Mouse (Mus musculus) liver, embryonic 15.5 days (tissue): ENCODE measurements around the gene Capn7. TPM values are rescaled to one million over a fixed set of nuclear protein-coding genes. Genes with fewer than 3 reads are reported as not detected.
A peak's percentile ranks its signal among the peaks of the same experiment; 100 is the strongest.

Experiments
- ATAC-seq: fragments of 200-750 bp; cut with Nextera tagmentation; 2 replicates; pipeline ENCODE4 v1.8.0; 2017; ENCODE audit warnings: moderate number of reproducible peaks, mild to moderate bottlenecking, moderate library complexity; ENCODE audit not compliant: insufficient read depth
- H3K27ac ChIP-seq: fragments of 300-500 bp; sonication (generic); replicated peaks from 2 replicates; pipeline ENCODE4 v1.5.1; 2015; ENCODE audit warnings: mild to moderate bottlenecking, inconsistent platforms
- H3K27me3 ChIP-seq: fragments of 300-500 bp; sonication (generic); 2 replicates; pipeline ENCODE4 v1.6.1; 2015; ENCODE audit warnings: mild to moderate bottlenecking, inconsistent platforms
- H3K36me3 ChIP-seq: fragments of 300-500 bp; sonication (generic); replicated peaks from 2 replicates; pipeline ENCODE4 v1.6.1; 2015; ENCODE audit warnings: moderate library complexity, mild to moderate bottlenecking, inconsistent platforms
- H3K4me1 ChIP-seq: fragments of 300-500 bp; sonication (generic); replicated peaks from 2 replicates; pipeline ENCODE4 v1.6.1; 2015; ENCODE audit warnings: inconsistent platforms
- H3K4me2 ChIP-seq: fragments of 300-500 bp; sonication (generic); 2 replicates; pipeline ENCODE4 v1.6.1; 2015; ENCODE audit warnings: moderate library complexity, mild to moderate bottlenecking, inconsistent platforms
- H3K4me3 ChIP-seq: fragments of 300-500 bp; sonication (generic); replicated peaks from 2 replicates; pipeline ENCODE4 v1.5.1; 2015; ENCODE audit warnings: mild to moderate bottlenecking, inconsistent platforms
- H3K9ac ChIP-seq: fragments of 300-500 bp; sonication (generic); 2 replicates; pipeline ENCODE4 v1.6.1; 2015; ENCODE audit warnings: moderate library complexity, mild to moderate bottlenecking, inconsistent platforms
- H3K9me3 ChIP-seq: fragments of 300-500 bp; sonication (generic); replicated peaks from 2 replicates; pipeline ENCODE4 v1.6.1; 2016; ENCODE audit warnings: inconsistent platforms
- WGBS: fragments of 180-500 bp; shearing (Covaris S2); methylation state at CpG from one replicate; pipeline ENCODE4 v1.1.7; 2015; ENCODE audit warnings: mixed read lengths; ENCODE audit not compliant: insufficient replicate concordance; 5-methylcytosine and 5-hydroxymethylcytosine counted together
- polyA plus RNA-seq: library from polyadenylated mRNA; unstranded; fragments of >200 nt; fragmentation: Nextera tagmentation; extraction: Ambion mirVana; gene quantifications from 2 replicates; pipeline ENCODE4 v1.2.1, GENCODE M21; 2015

The Capn7 gene
- polyA plus RNA-seq, 1 experiment from 2014 or later = 16.8 TPM

DNA sequence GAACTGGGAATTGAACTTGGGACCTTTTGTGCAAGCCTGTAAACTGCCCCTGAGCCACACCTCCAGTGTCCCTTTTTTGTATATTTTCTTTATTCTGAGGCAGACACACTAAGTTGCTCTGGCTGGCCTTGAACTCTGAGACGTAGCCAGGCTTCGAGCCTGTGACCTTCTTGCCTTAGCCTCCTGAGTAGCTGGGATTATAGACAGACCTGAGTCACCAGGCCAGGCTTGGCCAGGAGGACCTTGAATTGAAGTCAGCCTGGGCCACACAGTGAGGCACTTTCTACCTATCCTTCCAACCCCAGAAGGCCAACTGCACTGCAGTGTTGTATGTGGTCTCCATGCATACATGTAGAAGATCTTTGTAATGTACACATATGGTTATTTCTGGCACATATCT, 60.0 kb downstream of the Capn7 start:
- no peak for ATAC-seq
- Histone ChIP-seq H3K9ac (no peak overlapping the region), H3K27me3 (no peaks in the 10 kb centered on the region; the same call in 1 of the 2 replicates), H3K4me2 (no peak overlapping the region), H3K4me3 (no peak overlapping the region), H3K27ac (no peak overlapping the region), H3K4me1 (peaks cover 44% of the 10 kb centered on the region), H3K36me3 (peaks cover 12% of the 10 kb centered on the region), H3K9me3 (0 out of 2 replicates have a peak, but pooled peaks cover 5% of the 10 kb centered on the region)
- WGBS = 61% methylated on average over 2 of the region's 2 CpGs

DNA sequence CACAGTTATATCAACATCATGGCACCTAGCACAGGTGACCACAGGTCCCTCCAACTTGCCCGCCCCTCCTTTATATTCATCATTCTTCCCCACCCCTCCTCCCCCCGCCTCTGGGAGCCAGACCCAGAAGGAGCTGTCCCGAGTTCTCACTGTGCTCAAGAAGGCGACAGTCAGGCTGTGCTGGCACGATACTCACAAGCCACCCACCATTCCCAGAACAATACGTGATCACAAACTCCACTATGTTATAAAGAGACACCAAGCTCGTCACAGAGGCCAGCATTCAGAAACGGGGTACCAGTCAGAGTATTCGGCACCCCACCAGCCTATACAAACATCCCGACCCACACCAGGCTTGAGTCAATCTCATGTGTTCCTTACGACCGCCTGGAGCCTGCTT, 60.9 kb downstream of the Capn7 start:
- Histone ChIP-seq H3K4me2 (no peak overlapping the region), H3K4me3 (no peak overlapping the region), H3K9ac (no peak overlapping the region), H3K36me3 (peaks cover 12% of the 10 kb centered on the region), H3K9me3 (0 out of 2 replicates have a peak, but pooled peaks cover 5% of the 10 kb centered on the region), H3K27ac (peak overlapping the region; percentile 31), H3K4me1 (peaks cover 49% of the 10 kb centered on the region), H3K27me3 (no peaks in the 10 kb centered on the region; the same call in 1 of the 2 replicates)
- ATAC-seq = no peak
- 70% methylated on average over 12 of the region's 12 CpGs for WGBS

DNA sequence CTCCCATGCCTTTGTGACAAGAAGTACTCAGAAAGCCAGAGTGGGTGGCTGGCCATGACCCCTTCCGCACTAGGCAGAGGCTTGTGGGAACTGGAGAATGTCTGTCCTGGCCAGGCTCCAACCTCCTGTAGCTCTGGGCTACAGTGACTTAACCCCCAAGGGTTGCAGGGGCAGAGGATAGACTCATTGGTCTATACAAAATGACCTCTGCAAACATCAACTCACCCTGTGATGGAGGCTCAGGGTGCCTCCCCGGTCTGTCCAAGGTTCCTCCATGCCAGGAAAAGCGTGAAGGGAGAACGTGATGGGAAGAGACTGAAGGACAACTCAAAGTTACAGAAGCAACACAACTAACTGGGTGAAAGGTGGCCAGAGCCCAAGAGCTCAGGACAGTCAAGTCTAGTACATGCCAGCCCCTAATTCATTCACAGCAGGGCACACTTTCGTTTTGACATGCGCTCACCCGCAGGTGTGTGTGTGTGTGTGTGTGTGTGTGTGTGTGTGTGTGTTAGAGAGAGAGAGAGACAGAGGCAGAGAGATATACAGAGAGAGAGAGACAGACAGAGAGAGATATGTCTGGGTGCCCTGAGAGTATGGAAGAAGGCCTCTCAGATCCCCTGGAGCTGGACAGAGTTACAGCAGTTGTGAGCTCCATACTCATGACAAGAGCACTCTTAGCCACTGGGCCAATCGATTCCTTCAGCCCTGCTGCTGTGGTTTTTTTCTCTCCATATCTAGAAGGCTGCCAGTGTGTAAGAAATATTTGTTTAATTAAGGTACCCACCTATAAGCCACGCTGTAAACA, 61.6 kb downstream of the Capn7 start:
- 67% methylated on average over 9 of the region's 9 CpGs for WGBS
- peaks cover 12% of the 10 kb centered on the region for H3K36me3 ChIP-seq
- no peak overlapping the region for H3K4me2 ChIP-seq
- no peaks in the 10 kb centered on the region; the same call in 1 of the 2 replicates for H3K27me3 ChIP-seq
- no peak overlapping the region for H3K4me3 ChIP-seq
- H3K27ac ChIP-seq = peak overlapping the region; percentile 31
- peak; percentile 51 for ATAC-seq
- 0 out of 2 replicates have a peak, but pooled peaks cover 5% of the 10 kb centered on the region for H3K9me3 ChIP-seq
- H3K9ac ChIP-seq = no peak overlapping the region
- peaks cover 51% of the 10 kb centered on the region for H3K4me1 ChIP-seq

DNA sequence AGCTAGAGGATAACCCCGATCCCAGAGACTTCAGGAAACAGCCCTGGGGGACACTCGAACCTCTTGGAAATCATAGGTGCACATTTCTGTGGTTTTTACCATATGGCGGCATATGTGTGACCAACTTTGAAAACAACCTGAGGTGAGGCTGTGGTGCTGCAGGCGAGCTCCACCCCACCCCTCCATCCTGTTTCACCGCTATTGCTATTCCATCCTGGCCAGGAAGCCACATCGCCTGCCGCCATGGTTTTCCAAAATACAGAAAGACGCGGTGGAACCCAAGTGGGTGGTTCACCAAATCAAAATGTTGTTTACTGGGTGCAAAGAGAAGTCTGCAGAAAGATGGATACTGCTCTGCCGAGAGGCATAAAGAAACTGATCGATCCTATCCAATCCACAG, 62.4 kb downstream of the Capn7 start:
- Histone ChIP-seq H3K4me2 (no peak overlapping the region), H3K27me3 (no peaks in the 10 kb centered on the region), H3K27ac (no peak overlapping the region), H3K36me3 (peaks cover 12% of the 10 kb centered on the region), H3K9me3 (0 out of 2 replicates have a peak, but pooled peaks cover 5% of the 10 kb centered on the region), H3K4me1 (peaks cover 55% of the 10 kb centered on the region), H3K4me3 (no peak overlapping the region), H3K9ac (no peak overlapping the region)
- 80% methylated on average over 11 of the region's 11 CpGs for WGBS
- no peak for ATAC-seq

DNA sequence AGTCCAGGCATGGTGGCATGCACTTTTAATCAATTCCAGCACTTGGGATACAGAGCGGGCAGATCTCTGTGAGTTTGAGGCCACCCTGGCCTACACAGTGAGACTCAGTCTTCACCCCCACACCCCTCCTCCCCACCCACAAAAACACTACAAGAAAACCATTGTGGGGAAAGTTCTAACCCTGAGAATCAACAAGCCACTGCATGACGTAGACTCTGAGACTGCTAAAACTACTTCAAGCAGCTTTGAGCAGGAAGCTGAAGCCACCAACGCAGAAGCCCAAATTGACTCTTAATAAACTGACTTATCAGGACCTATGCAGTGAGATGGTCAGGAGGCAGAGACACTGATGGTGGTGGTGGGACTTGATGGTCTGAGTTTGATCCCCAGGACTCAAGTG, 62.8 kb downstream of the Capn7 start:
- peaks cover 12% of the 10 kb centered on the region for H3K36me3 ChIP-seq
- H3K4me3 ChIP-seq = no peak overlapping the region
- no peak for ATAC-seq
- H3K9ac ChIP-seq = no peak overlapping the region
- peaks cover 59% of the 10 kb centered on the region for H3K4me1 ChIP-seq
- WGBS = 67% methylated on average over 3 of the region's 3 CpGs
- H3K4me2 ChIP-seq = no peak overlapping the region
- no peaks in the 10 kb centered on the region for H3K27me3 ChIP-seq
- H3K27ac ChIP-seq = no peak overlapping the region
- 0 out of 2 replicates have a peak, but pooled peaks cover 5% of the 10 kb centered on the region for H3K9me3 ChIP-seq

DNA sequence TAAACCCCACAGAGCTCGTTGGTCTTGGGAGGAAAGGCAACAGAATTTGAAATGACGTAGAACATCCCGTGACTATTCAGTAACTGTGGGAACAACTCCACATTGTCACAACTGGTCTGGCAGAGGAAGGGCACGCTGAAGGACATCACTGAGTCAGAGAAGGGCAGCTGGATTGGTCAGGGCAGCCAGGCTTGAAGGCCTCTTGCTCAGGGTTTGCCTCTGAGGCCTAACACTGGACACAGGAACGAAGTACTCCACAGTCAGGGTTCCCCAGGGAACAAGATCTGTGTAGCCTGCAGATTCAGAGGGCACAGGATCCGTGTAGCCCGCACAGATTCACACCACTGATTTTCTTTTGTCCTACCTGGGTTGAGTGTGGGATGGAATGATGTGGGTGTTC, 63.8 kb downstream of the Capn7 start:
- Histone ChIP-seq H3K4me3 (no peak overlapping the region), H3K4me1 (peaks cover 69% of the 10 kb centered on the region), H3K36me3 (peaks cover 14% of the 10 kb centered on the region), H3K27me3 (no peaks in the 10 kb centered on the region), H3K27ac (no peak overlapping the region), H3K9me3 (0 out of 2 replicates have a peak, but pooled peaks cover 2% of the 10 kb centered on the region), H3K4me2 (no peak overlapping the region), H3K9ac (no peak overlapping the region)
- 75% methylated on average over 7 of the region's 7 CpGs for WGBS
- no peak for ATAC-seq

DNA sequence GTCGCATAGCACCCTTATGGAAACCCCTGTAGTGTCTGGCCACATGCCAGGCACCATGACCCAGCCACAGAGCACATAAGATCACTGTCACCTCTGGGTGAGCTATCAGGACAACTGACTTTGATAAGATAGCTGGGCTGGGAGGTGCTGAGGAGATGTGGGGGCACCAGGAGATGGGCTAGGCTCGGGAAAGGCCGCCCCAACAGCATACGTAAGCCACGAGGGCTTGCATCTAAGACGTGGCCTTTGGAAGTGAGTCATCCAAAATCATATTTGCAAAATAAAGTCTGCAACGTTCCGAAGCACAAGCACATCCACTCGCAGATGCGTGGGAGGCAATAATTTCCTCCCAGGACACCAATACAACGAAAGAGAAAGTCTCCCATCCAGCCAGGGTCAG, 64.5 kb downstream of the Capn7 start:
- no peaks in the 10 kb centered on the region for H3K9me3 ChIP-seq
- no peak overlapping the region for H3K4me3 ChIP-seq
- H3K4me1 ChIP-seq = peaks cover 76% of the 10 kb centered on the region
- no peak overlapping the region for H3K9ac ChIP-seq
- H3K36me3 ChIP-seq = peaks cover 8% of the 10 kb centered on the region; the same call in 1 of the 2 replicates
- H3K4me2 ChIP-seq = no peak overlapping the region
- H3K27ac ChIP-seq = no peak overlapping the region
- no peaks in the 10 kb centered on the region for H3K27me3 ChIP-seq
- ATAC-seq = no peak
- WGBS = 65% methylated on average over 11 of the region's 11 CpGs

DNA sequence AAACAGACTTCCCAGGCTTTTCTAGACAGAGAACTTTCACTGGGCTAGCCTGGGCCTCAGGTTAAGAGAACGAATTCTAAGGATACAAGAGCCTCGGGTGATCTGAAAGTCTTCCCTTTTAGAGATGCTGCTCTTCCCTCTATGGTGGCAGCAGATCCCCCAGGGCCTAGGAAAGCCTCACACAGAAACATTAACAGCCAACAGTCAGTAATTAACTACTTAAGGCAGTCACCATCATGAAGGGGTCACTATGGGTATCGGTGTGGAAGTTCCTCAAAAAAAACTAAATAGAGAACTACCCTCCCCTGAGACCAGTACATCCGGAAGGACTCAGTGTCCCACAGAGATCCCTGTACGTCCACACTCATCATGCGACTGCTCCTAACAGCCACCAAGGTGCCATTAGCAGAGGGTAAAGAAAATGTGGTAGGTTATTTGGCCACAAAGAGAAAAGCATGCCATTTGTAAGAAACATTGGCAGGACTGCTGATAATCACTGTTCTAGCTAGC, 65.5 kb downstream of the Capn7 start:
- Histone ChIP-seq H3K4me3 (no peak overlapping the region), H3K27ac (peak overlapping the region; percentile 56), H3K9ac (no peak overlapping the region), H3K9me3 (no peaks in the 10 kb centered on the region), H3K27me3 (no peaks in the 10 kb centered on the region), H3K36me3 (0 out of 2 replicates have a peak, but pooled peaks cover 12% of the 10 kb centered on the region), H3K4me2 (no peak overlapping the region), H3K4me1 (peaks cover 84% of the 10 kb centered on the region)
- WGBS = 56% methylated on average over 6 of the region's 6 CpGs
- no peak for ATAC-seq

DNA sequence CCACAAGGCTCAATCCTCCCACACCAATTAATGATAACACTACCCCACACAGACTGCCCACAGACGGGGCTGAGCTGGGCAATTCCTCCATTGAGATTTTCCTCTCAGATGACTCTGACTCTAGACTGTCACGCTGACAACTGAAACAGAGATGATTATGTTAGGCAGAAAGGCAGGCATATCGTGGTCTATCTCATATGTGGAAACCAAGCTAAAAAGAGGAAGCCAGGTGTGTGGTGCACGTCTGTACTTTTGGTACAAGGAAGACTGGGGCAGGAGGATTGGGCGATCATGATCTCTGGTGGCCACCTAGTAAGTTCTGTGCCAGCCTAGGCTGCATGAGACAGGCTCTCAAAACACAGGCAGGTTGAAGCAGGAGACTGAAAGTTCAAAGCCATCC, 66.3 kb downstream of the Capn7 start:
- Histone ChIP-seq H3K36me3 (0 out of 2 replicates have a peak, but pooled peaks cover 12% of the 10 kb centered on the region), H3K4me3 (no peak overlapping the region), H3K9ac (no peak overlapping the region), H3K9me3 (no peaks in the 10 kb centered on the region), H3K27me3 (no peaks in the 10 kb centered on the region), H3K27ac (peak overlapping the region; percentile 56; the same call in 1 of the 2 replicates), H3K4me1 (peaks cover 83% of the 10 kb centered on the region), H3K4me2 (no peak overlapping the region)
- no peak for ATAC-seq
- WGBS = 30% methylated on average over 5 of the region's 5 CpGs

DNA sequence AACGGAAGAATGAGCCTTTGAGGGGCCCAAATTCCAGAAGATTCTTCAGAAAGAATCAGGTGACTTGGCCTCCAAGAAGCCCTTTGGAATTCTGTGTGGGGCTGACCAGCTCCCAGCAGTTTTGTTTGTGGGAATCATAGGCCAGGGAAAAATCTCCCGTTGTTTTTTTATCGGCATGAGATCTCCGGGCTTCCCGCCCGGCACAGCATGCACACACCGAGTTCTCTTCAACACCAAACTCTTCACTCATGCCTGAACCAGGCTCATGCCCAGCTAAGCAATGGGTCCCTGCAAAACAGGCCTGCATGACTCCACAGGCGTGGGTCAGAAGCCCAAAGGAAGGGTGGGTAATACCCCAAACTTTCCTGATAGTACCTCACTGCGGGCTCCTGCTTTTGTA, 67.1 kb downstream of the Capn7 start:
- WGBS = 63% methylated on average over 9 of the region's 9 CpGs
- Histone ChIP-seq H3K4me3 (no peak overlapping the region), H3K9ac (no peak overlapping the region; the same call in 1 of the 2 replicates), H3K4me1 (peaks cover 84% of the 10 kb centered on the region), H3K36me3 (0 out of 2 replicates have a peak, but pooled peaks cover 12% of the 10 kb centered on the region), H3K4me2 (peak overlapping the region; percentile 63), H3K27me3 (no peaks in the 10 kb centered on the region), H3K9me3 (no peaks in the 10 kb centered on the region), H3K27ac (peak overlapping the region; percentile 77)
- peak; percentile 4; the same call in 1 of the 2 replicates for ATAC-seq

DNA sequence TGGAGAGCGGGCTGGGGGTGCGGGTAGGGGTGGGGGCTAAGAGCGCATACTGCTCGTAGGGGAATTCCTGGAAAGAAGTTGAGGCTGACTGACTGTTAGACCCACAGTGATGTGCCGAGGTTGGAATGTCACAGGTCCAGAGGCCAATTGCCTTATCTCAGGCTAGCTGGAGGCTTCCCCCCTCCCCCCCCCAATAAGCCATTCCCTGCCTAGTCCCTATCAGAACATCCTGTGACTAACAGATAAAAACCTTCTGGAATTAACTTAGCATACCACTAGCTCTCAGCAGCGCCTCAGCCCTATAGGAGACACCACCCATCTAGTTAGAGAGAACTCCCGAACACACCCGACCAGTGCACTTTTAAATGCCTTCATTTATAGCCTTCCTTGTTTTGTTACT, 67.6 kb downstream of the Capn7 start:
- H3K4me3 ChIP-seq = peak overlapping the region; percentile 26; the same call in 1 of the 2 replicates
- H3K9me3 ChIP-seq = no peaks in the 10 kb centered on the region
- peak; percentile 90 for ATAC-seq
- H3K36me3 ChIP-seq = 0 out of 2 replicates have a peak, but pooled peaks cover 12% of the 10 kb centered on the region
- H3K4me1 ChIP-seq = peaks cover 84% of the 10 kb centered on the region
- 22% methylated on average over 8 of the region's 8 CpGs for WGBS
- H3K9ac ChIP-seq = peak overlapping the region; percentile 46
- H3K27me3 ChIP-seq = no peaks in the 10 kb centered on the region
- H3K27ac ChIP-seq = peak overlapping the region; percentile 77
- H3K4me2 ChIP-seq = peak overlapping the region; percentile 63
